ENCODE assay signal across 16 mouse cellular contexts in the genomic region with DNA sequence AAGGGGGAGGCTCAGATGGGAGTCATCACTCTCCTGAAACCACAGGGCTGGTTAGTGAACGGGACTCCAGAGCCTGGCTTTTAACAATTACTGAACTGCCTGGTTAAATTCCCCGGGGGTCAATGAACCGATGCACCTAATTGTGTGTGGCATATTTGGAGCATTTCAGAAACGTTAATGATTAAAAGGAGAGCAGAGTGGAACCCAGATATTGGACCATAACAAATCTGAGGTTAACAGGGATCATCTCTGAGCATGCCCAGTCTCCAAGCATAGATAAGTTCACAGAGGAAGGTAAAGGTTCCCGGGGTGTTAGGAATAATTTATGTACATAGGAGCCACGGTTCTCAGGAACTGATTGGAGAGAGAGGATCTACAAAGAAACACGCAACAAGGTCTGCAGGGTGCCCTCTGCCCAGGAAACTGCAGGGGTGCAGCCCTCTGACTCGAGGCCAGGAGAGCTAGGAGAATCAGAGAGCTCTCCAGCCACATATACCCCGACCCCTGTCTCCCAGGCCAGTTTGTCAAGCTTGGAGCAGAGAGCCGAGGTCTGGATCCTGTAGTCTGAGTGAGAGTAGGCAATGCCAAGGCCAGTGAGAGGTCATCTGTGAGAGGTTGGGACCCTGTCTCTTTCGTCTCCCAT. TPM values are rescaled to one million over a fixed set of nuclear protein-coding genes. Genes with fewer than 3 reads are reported as not detected.
DNase-seq lines count a peak whose midpoint lies in the region; ATAC-seq lines count a peak whose summit lies in the region.
"Had no signal": no experiment of that assay in that cellular context is flagged by ENCODE, and none has a peak within 500 bp of the region (broad histone marks: within the 10 kb centered on the region; RNA-seq: fewer than 3 reads in every experiment).

No protein-coding gene starts in this region.

- DNase-seq in embryo, embryonic 11 days = peak; percentile 19
- no peak for DNase-seq in embryo, embryonic 10.5 days (ENCODE audit: low spot score)
- DNase-seq in intestine, embryonic 14.5 days (ENCODE audit: low spot score) = no peak
- peak; percentile 89 for DNase-seq in retina, postnatal 1 day
- DNase-seq in adrenal gland, postnatal 36 days = no peak
- DNase-seq in left cerebral cortex, postnatal 10 days (ENCODE audit: extremely low spot score in 1 of 2, low spot score in 2 of 2) = no peak
- no peak for DNase-seq in layer of hippocampus, adult 9-11 months
- DNase-seq: adrenal gland, adult 8-10 months; cerebellum, postnatal 25 days; heart, adult 18-20 months; heart, postnatal 14 days; right cerebral cortex, postnatal 4 days; thymus, postnatal 4 days had no signal

- H3K9me3 ChIP-seq in intestine, embryonic 14.5 days (ENCODE audit: control insufficient read depth, low read length) = no peaks in the 10 kb centered on the region
- H3K9me3 ChIP-seq in kidney, embryonic 15.5 days (replicated peaks) = no peaks in the 10 kb centered on the region

- 19% methylated on average over 11 of the region's 11 CpGs for WGBS in intestine, embryonic 14.5 days
- WGBS in kidney, embryonic 15.5 days = 13% methylated on average over 11 of the region's 11 CpGs

- peaks cover 4% of the 10 kb centered on the region; the same call in 1 of the 2 replicates for H3K4me1 ChIP-seq in intestine, embryonic 14.5 days (replicated peaks; ENCODE audit: control insufficient read depth, insufficient read depth, low read length)
- H3K4me1 ChIP-seq in kidney, embryonic 15.5 days = peaks cover 19% of the 10 kb centered on the region
- H3K4me1 ChIP-seq: forebrain, embryonic 13.5 days had no signal

- no peak overlapping the region for H3K4me3 ChIP-seq in intestine, embryonic 14.5 days (ENCODE audit: low read depth, low read length)
- H3K4me3 ChIP-seq in kidney, embryonic 15.5 days (replicated peaks) = no peak overlapping the region
- H3K4me3 ChIP-seq: forebrain, embryonic 13.5 days had no signal

- no peak overlapping the region for H3K27ac ChIP-seq in intestine, embryonic 14.5 days (ENCODE audit: low read depth)
- peak overlapping the region; percentile 57 for H3K27ac ChIP-seq in kidney, embryonic 15.5 days
- H3K27ac ChIP-seq: forebrain, embryonic 13.5 days had no signal

- intact Hi-C loops in left cerebral cortex, postnatal 10 days (cut with DNase I) = no loop called here

- no peaks in the 10 kb centered on the region for H3K27me3 ChIP-seq in intestine, embryonic 14.5 days (replicated peaks; ENCODE audit: control insufficient read depth, insufficient read depth, low read length)
- peaks cover 25% of the 10 kb centered on the region for H3K27me3 ChIP-seq in kidney, embryonic 15.5 days

- 0 out of 2 replicates have a peak, but pooled peaks have one; percentile 43 for ATAC-seq in intestine, embryonic 14.5 days (replicated peaks; ENCODE audit: low FRiP score, low TSS enrichment, low read depth)
- peak; percentile 92 for ATAC-seq in kidney, embryonic 15.5 days (replicated peaks; ENCODE audit: low FRiP score)
- ATAC-seq: forebrain, embryonic 13.5 days; lung, postnatal 0 days had no signal

- no peak overlapping the region for H3K9ac ChIP-seq in intestine, embryonic 14.5 days (ENCODE audit: low read length)
- H3K9ac ChIP-seq in kidney, embryonic 15.5 days = no peak overlapping the region
- H3K9ac ChIP-seq: forebrain, embryonic 13.5 days had no signal

- no peak overlapping the region for H3K4me2 ChIP-seq in intestine, embryonic 14.5 days (ENCODE audit: low read length)
- H3K4me2 ChIP-seq in kidney, embryonic 15.5 days = peak overlapping the region; percentile 27; the same call in 1 of the 2 replicates
- H3K4me2 ChIP-seq: forebrain, embryonic 13.5 days had no signal

- no peaks in the 10 kb centered on the region for H3K36me3 ChIP-seq in intestine, embryonic 14.5 days (ENCODE audit: control insufficient read depth, insufficient read depth, low read length)
- no peaks in the 10 kb centered on the region for H3K36me3 ChIP-seq in kidney, embryonic 15.5 days

RNA-seq across cellular contexts. Expression of gene Slc35g1, which starts 23.2 kb away (rescaled TPM):
- polyA plus RNA-seq in intestine, embryonic 14.5 days (2014; fragmentation: Nextera tagmentation; extraction: Ambion mirVana) = 7.8 and 7.9 TPM in 2 replicates
- 6.6 and 7.6 TPM in 2 replicates for polyA plus RNA-seq in kidney, embryonic 15.5 days (2015; fragmentation: Nextera tagmentation; extraction: Ambion mirVana)
- 10 to 100 TPM; 17.3 to 20.2 TPM for total RNA-seq in adrenal gland, postnatal 36 days (2021)
- 1 to 10 TPM; 2.5 to 2.6 TPM for total RNA-seq in left cerebral cortex, postnatal 10 days (2021)

Comparison
In these comparisons a context has a peak if more than half of its experiments do, and no peak if none do; other contexts are left out.
1. DNase-seq: peak in embryo, embryonic 11 days (single experiment) and retina, postnatal 1 day (single experiment); none in embryo, embryonic 10.5 days (single experiment), intestine, embryonic 14.5 days (single experiment), adrenal gland, postnatal 36 days (0 of 2), left cerebral cortex, postnatal 10 days (0 of 2) and layer of hippocampus, adult 9-11 months (single experiment).
2. RNA of gene Slc35g1, which starts 23.2 kb away (total RNA-seq): 17.3 to 20.2 TPM in adrenal gland, postnatal 36 days; 2.5 to 2.6 TPM in left cerebral cortex, postnatal 10 days; every median in the first group is over 4 times any median in the second.